Mouse (Mus musculus) midbrain, embryonic 14.5 days (tissue): ENCODE results near the gene Bcl7c. TPM values are rescaled to one million over a fixed set of nuclear protein-coding genes. Genes with fewer than 3 reads are reported as not detected.
"Not testable (repeated sequence)": the region's sequence is repeated elsewhere in the genome, so short reads cannot be mapped to it uniquely, and the experiment has no call there.

Experiments used
- ATAC-seq: fragments of 200-750 bp; cut with Nextera tagmentation; 2 replicates; pipeline ENCODE4 v1.8.0; 2017; ENCODE audit warnings: moderate number of reproducible peaks, moderate library complexity; ENCODE audit not compliant: low FRiP score, low TSS enrichment
- DNase-seq: peaks from one replicate; pipeline ENCODE4 v3.0.0-alpha.2; 2015
- H3K27ac ChIP-seq: fragments of 300-500 bp; sonication (generic); replicated peaks from 2 replicates; pipeline ENCODE4 v1.5.1; 2014; ENCODE audit warnings: mild to moderate bottlenecking, low read depth, low read length, moderate library complexity
- H3K27me3 ChIP-seq: fragments of 300-500 bp; sonication (generic); 2 replicates; pipeline ENCODE4 v1.6.1; 2014; ENCODE audit warnings: low read length, control low read depth, mixed read lengths; ENCODE audit not compliant: control insufficient read depth, insufficient read depth
- H3K36me3 ChIP-seq: fragments of 300-500 bp; sonication (generic); 2 replicates; pipeline ENCODE4 v1.6.1; 2014; ENCODE audit warnings: low read length, control low read depth; ENCODE audit not compliant: control insufficient read depth, insufficient read depth
- H3K4me1 ChIP-seq: fragments of 300-500 bp; sonication (generic); 2 replicates; pipeline ENCODE4 v1.6.1; 2014; ENCODE audit warnings: mild to moderate bottlenecking, antibody characterized with exemption, low read length, control low read depth; ENCODE audit not compliant: control insufficient read depth, insufficient read depth
- H3K4me2 ChIP-seq: fragments of 300-500 bp; sonication (generic); 2 replicates; pipeline ENCODE4 v1.6.1; 2014; ENCODE audit warnings: mild to moderate bottlenecking, low read length, moderate library complexity
- H3K4me3 ChIP-seq: fragments of 300-500 bp; sonication (generic); replicated peaks from 2 replicates; pipeline ENCODE4 v1.5.1; 2014; ENCODE audit warnings: low read depth, low read length
- H3K9ac ChIP-seq: fragments of 300-500 bp; sonication (generic); replicated peaks from 2 replicates; pipeline ENCODE4 v1.6.1; 2014; ENCODE audit warnings: mild to moderate bottlenecking, low read length, moderate library complexity
- H3K9me3 ChIP-seq: fragments of 300-500 bp; sonication (generic); 2 replicates; pipeline ENCODE4 v1.6.1; 2016; ENCODE audit warnings: low read length, control low read depth, mixed read lengths; ENCODE audit not compliant: control insufficient read depth
- WGBS: fragments of 180-500 bp; shearing (Covaris S2); extraction: QIAGEN DNeasy Blood & Tissue Kit; methylation state at CpG from one replicate; pipeline ENCODE4 v1.1.7; 2014; 5-methylcytosine and 5-hydroxymethylcytosine counted together
- polyA plus RNA-seq: library from polyadenylated mRNA; unstranded; fragments of >200 nt; fragmentation: Nextera tagmentation; extraction: Ambion mirVana; gene quantifications from 2 replicates; pipeline ENCODE4 v1.2.1, GENCODE M21; 2014

Bcl7c gene
- polyA plus RNA-seq, 1 experiment from 2014 or later = 54.0 TPM

DNA sequence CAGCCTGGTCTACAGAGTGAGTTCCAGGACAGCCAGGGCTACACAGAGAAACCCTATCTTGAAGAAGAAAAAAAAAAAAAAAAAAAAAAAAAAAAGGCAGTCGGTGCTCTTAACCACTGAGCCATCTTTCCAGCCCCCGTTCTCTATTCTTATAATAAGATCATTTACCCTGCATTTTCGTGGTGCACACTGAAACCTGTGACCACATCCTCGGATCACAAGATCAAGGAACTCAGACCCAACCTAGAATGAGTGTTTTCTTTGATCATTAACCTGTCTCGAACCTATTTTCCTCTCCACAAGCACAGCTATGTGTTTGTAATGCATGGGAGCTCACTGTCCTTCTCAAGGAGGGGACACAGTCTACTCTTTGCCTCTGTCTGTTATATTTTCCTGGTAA lies 80.1 kb downstream of the Bcl7c start:
- Histone ChIP-seq H3K9me3 (no peaks in the 10 kb centered on the region), H3K4me2 (no peak overlapping the region), H3K9ac (no peak overlapping the region), H3K4me1 (no peaks in the 10 kb centered on the region), H3K27me3 (no peaks in the 10 kb centered on the region), H3K27ac (no peak overlapping the region), H3K4me3 (no peak overlapping the region), H3K36me3 (no peaks in the 10 kb centered on the region)
- 82% methylated on average over 5 of the region's 5 CpGs for WGBS
- ATAC-seq (no peak), DNase-seq (no peak)

GRCm38 (mm10) chr7:127626471-127626870 lies 82.3 kb downstream of the Bcl7c start:
- Histone ChIP-seq H3K27ac (no peak overlapping the region), H3K4me2 (no peak overlapping the region), H3K9ac (no peak overlapping the region), H3K4me3 (no peak overlapping the region), H3K36me3 (no peaks in the 10 kb centered on the region), H3K9me3 (no peaks in the 10 kb centered on the region), H3K4me1 (no peaks in the 10 kb centered on the region), H3K27me3 (no peaks in the 10 kb centered on the region)
- DNase-seq (no peak), ATAC-seq (no peak)
- WGBS = 86% methylated on average over 4 of the region's 4 CpGs

DNA sequence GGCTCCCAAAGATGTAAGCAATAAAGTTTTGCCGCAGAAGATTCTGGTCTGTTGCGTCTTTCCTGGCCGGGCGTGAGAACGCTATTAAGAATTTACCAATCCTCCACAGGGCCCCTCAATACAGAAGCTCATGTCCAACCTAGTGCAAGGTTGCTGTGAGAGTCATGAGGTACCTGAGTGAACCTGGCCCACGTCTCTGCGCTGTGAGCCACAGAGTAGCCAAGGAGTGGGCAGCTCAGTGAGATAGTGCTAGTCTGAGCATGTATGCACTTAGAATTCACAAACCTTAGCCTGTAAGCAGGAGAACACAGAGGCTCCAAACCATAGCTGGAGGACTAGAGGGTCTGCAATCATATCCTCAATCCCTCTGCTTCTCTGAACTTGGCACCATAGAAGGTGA lies 82.7 kb downstream of the Bcl7c start:
- no peak overlapping the region for H3K4me3 ChIP-seq
- H3K9ac ChIP-seq = no peak overlapping the region
- no peaks in the 10 kb centered on the region for H3K36me3 ChIP-seq
- H3K4me2 ChIP-seq = no peak overlapping the region
- H3K9me3 ChIP-seq = no peaks in the 10 kb centered on the region
- H3K27me3 ChIP-seq = no peaks in the 10 kb centered on the region
- DNase-seq = no peak
- H3K27ac ChIP-seq = no peak overlapping the region
- 98% methylated on average over 7 of the region's 7 CpGs for WGBS
- no peak for ATAC-seq
- H3K4me1 ChIP-seq = no peaks in the 10 kb centered on the region

DNA sequence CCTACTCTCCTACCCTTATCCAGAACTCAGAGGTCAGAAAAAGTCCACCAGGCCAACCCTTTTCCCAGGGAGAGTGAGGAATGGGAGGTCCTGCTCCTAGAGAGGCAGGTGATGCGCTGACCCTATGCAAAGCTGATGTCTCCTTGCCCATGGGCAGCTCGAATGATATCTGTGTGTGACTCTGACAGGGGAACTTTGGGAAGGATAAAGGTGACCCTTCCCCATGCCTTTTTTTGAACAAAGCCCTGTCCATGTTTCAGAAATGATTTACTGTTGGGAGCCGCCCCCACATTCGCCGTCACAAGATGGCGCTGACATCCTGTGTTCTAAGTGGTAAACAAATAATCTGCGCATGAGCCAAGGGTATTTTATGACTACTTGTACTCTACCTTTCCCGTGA lies 90.3 kb downstream of the Bcl7c start:
- H3K27me3 ChIP-seq, ATAC-seq, H3K36me3 ChIP-seq, H3K9ac ChIP-seq, H3K9me3 ChIP-seq, DNase-seq, H3K4me2 ChIP-seq, H3K27ac ChIP-seq, H3K4me3 ChIP-seq: not testable (repeated sequence)
- 89% methylated on average over 6 of the region's 8 CpGs for WGBS
- peaks cover 19% of the 10 kb centered on the region for H3K4me1 ChIP-seq

DNA sequence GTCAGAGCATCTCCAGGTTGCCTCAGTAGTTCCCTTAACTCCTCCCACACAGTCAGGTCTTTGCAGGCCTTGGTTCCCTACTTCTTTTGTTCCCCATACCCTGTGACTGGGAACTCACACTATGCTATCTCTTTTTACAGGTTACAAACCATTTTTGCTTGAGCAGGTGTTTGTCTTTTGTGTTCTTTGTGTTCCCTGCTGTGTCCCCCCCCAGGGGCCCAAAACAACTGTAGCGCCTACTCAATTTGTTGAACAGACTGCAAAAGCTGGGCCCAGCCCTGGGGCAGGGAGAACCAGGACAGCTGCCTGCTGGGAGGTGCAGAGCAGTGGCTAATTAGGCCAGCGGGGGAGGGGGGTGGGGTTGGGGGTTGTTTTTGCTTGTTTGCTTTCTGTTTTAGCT lies 90.8 kb downstream of the Bcl7c start:
- no peak for DNase-seq
- H3K4me3 ChIP-seq = no peak overlapping the region
- ATAC-seq = no peak
- H3K9ac ChIP-seq = no peak overlapping the region
- no peaks in the 10 kb centered on the region for H3K36me3 ChIP-seq
- WGBS = 42% methylated on average over 2 of the region's 2 CpGs
- no peaks in the 10 kb centered on the region for H3K27me3 ChIP-seq
- no peak overlapping the region for H3K27ac ChIP-seq
- no peaks in the 10 kb centered on the region for H3K9me3 ChIP-seq
- peaks cover 19% of the 10 kb centered on the region for H3K4me1 ChIP-seq
- H3K4me2 ChIP-seq = no peak overlapping the region

- Histone ChIP-seq H3K4me2 (peak overlapping the region; percentile 87; the same call in 1 of the 2 replicates), H3K36me3 (peaks cover 11% of the 10 kb centered on the region), H3K4me3 (no peak overlapping the region), H3K27ac (no peak overlapping the region), H3K27me3 (no peaks in the 10 kb centered on the region), H3K9ac (no peak overlapping the region), H3K4me1 (peaks cover 19% of the 10 kb centered on the region), H3K9me3 (no peaks in the 10 kb centered on the region)
- WGBS = 87% methylated on average over 1 of the region's 1 CpGs
- DNase-seq (no peak), ATAC-seq (no peak)
These were observed 91.9 kb downstream of the Bcl7c start for GRCm38 (mm10) chr7:127616881-127617280.

DNA sequence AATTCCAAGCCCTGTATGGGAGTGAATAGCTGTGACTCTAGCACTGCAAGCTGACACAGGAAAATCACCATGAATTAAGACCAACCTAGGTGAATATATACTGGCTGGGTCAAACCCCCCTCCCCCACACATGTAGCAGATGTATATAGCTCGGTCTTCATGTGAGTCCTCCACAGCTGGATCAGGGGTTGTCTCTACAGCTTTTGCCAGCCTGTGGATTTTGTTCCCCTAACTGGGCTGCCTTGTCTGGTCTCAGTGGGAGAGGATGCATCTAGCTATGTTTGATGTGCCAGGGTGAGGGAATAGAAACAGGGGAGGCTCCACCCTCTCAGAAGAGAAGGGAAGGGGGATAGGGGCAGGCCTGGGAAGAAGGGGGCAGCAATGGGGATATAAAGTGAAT lies 92.4 kb downstream of the Bcl7c start:
- Histone ChIP-seq H3K4me2 (peak overlapping the region; percentile 87), H3K9ac (no peak overlapping the region; the same call in 1 of the 2 replicates), H3K27me3 (no peaks in the 10 kb centered on the region), H3K27ac (no peak overlapping the region), H3K36me3 (peaks cover 16% of the 10 kb centered on the region), H3K9me3 (no peaks in the 10 kb centered on the region), H3K4me3 (peak overlapping the region; percentile 100), H3K4me1 (peaks cover 19% of the 10 kb centered on the region)
- no peak for ATAC-seq
- 58% methylated on average over 1 of the region's 1 CpGs for WGBS
- DNase-seq = no peak

GRCm38 (mm10) chr7:127614891-127615843 lies 93.6 kb downstream of the Bcl7c start, which contains the start of gene Zfp629:
TSS of gene Zfp629 (minus strand) at chr7:127615797.
- under 1% methylated on average over 48 of the region's 50 CpGs for WGBS
- Histone ChIP-seq H3K4me1 (peaks cover 19% of the 10 kb centered on the region), H3K4me2 (peak within 1 kb of the TSS; percentile 87), H3K9ac (peak within 1 kb of the TSS; percentile 94), H3K27me3 (no peaks in the 10 kb centered on the region), H3K36me3 (peaks cover 28% of the 10 kb centered on the region), H3K9me3 (no peaks in the 10 kb centered on the region), H3K27ac (peak within 1 kb of the TSS; percentile 93), H3K4me3 (peak within 1 kb of the TSS; percentile 100)
- ATAC-seq = peak; percentile 84
- DNase-seq = peak; percentile 95

- under 1% methylated on average over 39 of the region's 44 CpGs for WGBS
- H3K9me3 ChIP-seq = no peaks in the 10 kb centered on the region
These were observed 94.2 kb downstream of the Bcl7c start for GRCm38 (mm10) chr7:127614511-127614890.

More at GRCm38 (mm10) chr7:127614511-127614890, 94.2 kb downstream of the Bcl7c start:
- Histone ChIP-seq H3K27ac (peak overlapping the region; percentile 93), H3K4me3 (peak overlapping the region; percentile 100), H3K4me1 (peaks cover 19% of the 10 kb centered on the region), H3K9ac (peak overlapping the region; percentile 94), H3K4me2 (peak overlapping the region; percentile 87), H3K36me3 (peaks cover 35% of the 10 kb centered on the region), H3K27me3 (no peaks in the 10 kb centered on the region)
- ATAC-seq (peak; percentile 38), DNase-seq (peak; percentile 47)
